Mouse (Mus musculus): ENCODE measurements at regions not wholly inside any gene's neighbourhood (a gene's known extent, or its start where the extent isn't known, plus 50 kb on each side); places are given as distances from the start of the nearest gene placed in this dataset.

- Histone ChIP-seq H3K27me3 (ENCODE audit: control insufficient read depth, insufficient read depth, low read length) (no peaks in the 10 kb centered on the region), H3K36me3 (ENCODE audit: control insufficient read depth, insufficient read depth, low read length) (no peaks in the 10 kb centered on the region), H3K27ac (ENCODE audit: control insufficient read depth, insufficient read depth, low read length) (no peak overlapping the region), H3K4me3 (ENCODE audit: control insufficient read depth, insufficient read depth, low read length) (no peak overlapping the region), H3K4me1 (replicated peaks; ENCODE audit: control insufficient read depth, insufficient read depth, low read length) (no peaks in the 10 kb centered on the region)
- 94% methylated on average over 7 of the region's 7 CpGs for WGBS
- TF ChIP-seq CTCF (IDR thresholded peaks at IDR 0.05; ENCODE audit: borderline replicate concordance, control insufficient read depth, extremely low read depth, insufficient read depth, low read length, poor library complexity) (no peak), POLR2A (IDR thresholded peaks at IDR 0.05; ENCODE audit: control insufficient read depth, extremely low read depth, insufficient read depth, low read length, poor library complexity) (no peak)
- no peak for DNase-seq
These were observed 95.0 kb upstream of the Pkn2 start for GRCm38 (mm10) chr3:142976519-142977394.

GRCm38 (mm10) chr3:142975606-142976005 lies 93.8 kb upstream of the Pkn2 start:
- no peak overlapping the region for H3K27ac ChIP-seq (ENCODE audit: control insufficient read depth, insufficient read depth, low read length)
- H3K36me3 ChIP-seq (ENCODE audit: control insufficient read depth, insufficient read depth, low read length), result no peaks in the 10 kb centered on the region
- H3K27me3 ChIP-seq (ENCODE audit: control insufficient read depth, insufficient read depth, low read length), result no peaks in the 10 kb centered on the region
- no peaks in the 10 kb centered on the region for H3K4me1 ChIP-seq (replicated peaks; ENCODE audit: control insufficient read depth, insufficient read depth, low read length)
- no peak for DNase-seq
- no peak for TF ChIP-seq CTCF (IDR thresholded peaks at IDR 0.05; ENCODE audit: borderline replicate concordance, control insufficient read depth, extremely low read depth, insufficient read depth, low read length, poor library complexity)
- TF ChIP-seq POLR2A (IDR thresholded peaks at IDR 0.05; ENCODE audit: control insufficient read depth, extremely low read depth, insufficient read depth, low read length, poor library complexity), result no peak
- no peak overlapping the region for H3K4me3 ChIP-seq (ENCODE audit: control insufficient read depth, insufficient read depth, low read length)
- WGBS, result 93% methylated on average over 8 of the region's 8 CpGs

- Histone ChIP-seq H3K4me1 (replicated peaks; ENCODE audit: control insufficient read depth, insufficient read depth, low read length) (no peaks in the 10 kb centered on the region), H3K4me3 (ENCODE audit: control insufficient read depth, insufficient read depth, low read length) (no peak overlapping the region), H3K27me3 (ENCODE audit: control insufficient read depth, insufficient read depth, low read length) (no peaks in the 10 kb centered on the region), H3K36me3 (ENCODE audit: control insufficient read depth, insufficient read depth, low read length) (no peaks in the 10 kb centered on the region), H3K27ac (ENCODE audit: control insufficient read depth, insufficient read depth, low read length) (no peak overlapping the region)
- TF ChIP-seq POLR2A (IDR thresholded peaks at IDR 0.05; ENCODE audit: control insufficient read depth, extremely low read depth, insufficient read depth, low read length, poor library complexity) (no peak), CTCF (IDR thresholded peaks at IDR 0.05; ENCODE audit: borderline replicate concordance, control insufficient read depth, extremely low read depth, insufficient read depth, low read length, poor library complexity) (no peak)
- DNase-seq, result no peak
- 54% methylated on average over 2 of the region's 2 CpGs for WGBS
These were observed 87.7 kb upstream of the Pkn2 start for GRCm38 (mm10) chr3:142969501-142969900.

GRCm38 (mm10) chr3:142965604-142966003 lies 83.8 kb upstream of the Pkn2 start:
- 96% methylated on average over 4 of the region's 4 CpGs for WGBS
- Histone ChIP-seq H3K4me1 (replicated peaks; ENCODE audit: control insufficient read depth, insufficient read depth, low read length) (no peaks in the 10 kb centered on the region), H3K36me3 (ENCODE audit: control insufficient read depth, insufficient read depth, low read length) (no peaks in the 10 kb centered on the region), H3K27me3 (ENCODE audit: control insufficient read depth, insufficient read depth, low read length) (no peaks in the 10 kb centered on the region), H3K4me3 (ENCODE audit: control insufficient read depth, insufficient read depth, low read length) (no peak overlapping the region), H3K27ac (ENCODE audit: control insufficient read depth, insufficient read depth, low read length) (no peak overlapping the region)
- TF ChIP-seq POLR2A (IDR thresholded peaks at IDR 0.05; ENCODE audit: control insufficient read depth, extremely low read depth, insufficient read depth, low read length, poor library complexity), result no peak
- no peak for DNase-seq

- Histone ChIP-seq H3K36me3 (ENCODE audit: control insufficient read depth, insufficient read depth, low read length) (no peaks in the 10 kb centered on the region), H3K4me1 (replicated peaks; ENCODE audit: control insufficient read depth, insufficient read depth, low read length) (no peaks in the 10 kb centered on the region), H3K27ac (ENCODE audit: control insufficient read depth, insufficient read depth, low read length) (no peak overlapping the region), H3K27me3 (ENCODE audit: control insufficient read depth, insufficient read depth, low read length) (no peaks in the 10 kb centered on the region), H3K4me3 (ENCODE audit: control insufficient read depth, insufficient read depth, low read length) (no peak overlapping the region)
- TF ChIP-seq CTCF (IDR thresholded peaks at IDR 0.05; ENCODE audit: borderline replicate concordance, control insufficient read depth, extremely low read depth, insufficient read depth, low read length, poor library complexity) (no peak), POLR2A (IDR thresholded peaks at IDR 0.05; ENCODE audit: control insufficient read depth, extremely low read depth, insufficient read depth, low read length, poor library complexity) (no peak)
- no peak for DNase-seq
- WGBS, result 94% methylated on average over 4 of the region's 4 CpGs
These were observed 82.1 kb upstream of the Pkn2 start for GRCm38 (mm10) chr3:142963818-142964372.

- Histone ChIP-seq H3K27ac (ENCODE audit: control insufficient read depth, insufficient read depth, low read length) (no peak overlapping the region), H3K36me3 (ENCODE audit: control insufficient read depth, insufficient read depth, low read length) (no peaks in the 10 kb centered on the region), H3K27me3 (ENCODE audit: control insufficient read depth, insufficient read depth, low read length) (no peaks in the 10 kb centered on the region), H3K4me1 (replicated peaks; ENCODE audit: control insufficient read depth, insufficient read depth, low read length) (no peaks in the 10 kb centered on the region), H3K4me3 (ENCODE audit: control insufficient read depth, insufficient read depth, low read length) (no peak overlapping the region)
- whole genome bisulfite sequencing, result 98% methylated on average over 8 of the region's 8 CpGs
- DNase-seq, result no peak
- TF ChIP-seq POLR2A (IDR thresholded peaks at IDR 0.05; ENCODE audit: control insufficient read depth, extremely low read depth, insufficient read depth, low read length, poor library complexity) (no peak), CTCF (IDR thresholded peaks at IDR 0.05; ENCODE audit: borderline replicate concordance, control insufficient read depth, extremely low read depth, insufficient read depth, low read length, poor library complexity) (no peak)
These were observed 76.0 kb upstream of the Pkn2 start for GRCm38 (mm10) chr3:142957768-142958167.

Data from thymus, adult 2 months (tissue).